Mouse (Mus musculus): ENCODE measurements around the gene Slc4a5. TPM values are rescaled to one million over a fixed set of nuclear protein-coding genes. Genes with fewer than 3 reads are reported as not detected.

The Slc4a5 gene
- polyA plus RNA-seq, 1 experiment from 2014 or later: 0.30 TPM

DNA sequence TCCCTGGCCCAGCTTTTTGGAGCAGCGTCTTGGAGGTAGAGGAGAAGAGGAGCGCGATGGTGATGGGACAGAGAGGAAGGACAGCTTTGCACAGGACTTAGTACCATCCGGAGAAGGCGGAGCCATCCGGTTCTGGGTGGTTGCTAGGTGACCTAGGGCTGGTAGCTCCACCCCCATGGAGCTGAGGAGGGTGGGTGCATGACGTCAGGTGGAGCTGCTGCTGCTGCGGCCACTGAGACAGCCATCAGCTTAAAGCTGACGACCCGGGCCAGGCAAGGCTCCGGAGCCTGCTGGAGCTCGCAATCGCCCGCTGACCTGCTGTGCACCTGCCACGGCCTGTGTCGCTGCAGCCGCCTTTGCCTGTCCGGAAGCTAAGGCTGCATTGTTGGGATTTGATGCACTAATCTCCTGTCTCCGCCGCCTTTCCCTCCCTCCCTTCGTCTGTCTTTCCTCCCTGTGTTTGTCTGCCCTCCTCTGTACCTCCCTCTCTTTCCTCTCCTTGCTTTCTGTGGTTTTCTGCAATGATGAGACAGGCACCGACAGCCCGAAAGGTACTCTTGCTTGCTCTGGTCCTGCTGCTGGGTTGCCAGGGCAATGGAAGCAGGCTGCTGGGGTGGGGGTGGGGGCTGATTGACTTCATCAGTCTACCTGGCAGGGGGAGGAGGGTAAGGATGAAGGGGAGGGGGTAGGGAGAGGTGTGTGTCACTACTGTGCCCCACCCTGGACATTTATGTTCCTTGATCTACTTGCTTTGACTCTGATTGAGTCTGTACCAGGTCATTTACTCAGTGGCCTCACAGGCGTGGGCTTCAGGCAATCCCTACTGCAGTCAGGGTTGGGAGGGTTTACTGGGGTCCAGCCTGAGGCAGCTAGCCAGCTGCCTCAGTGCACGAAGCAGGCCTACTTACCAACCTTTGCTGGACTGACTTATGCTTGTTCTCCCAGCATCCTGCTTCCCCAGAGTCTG is 33.5 kb upstream of the Slc4a5 start:
- Histone ChIP-seq H3K4me2 (ENCODE audit: low read depth, low read length) (peak overlapping the region; percentile 5; the same call in 1 of the 2 replicates), H3K4me1 (ENCODE audit: control insufficient read depth, insufficient read depth, low read length) (0 out of 2 replicates have a peak, but pooled peaks cover 6% of the 10 kb centered on the region), H3K27ac (ENCODE audit: low read length) (no peak overlapping the region), H3K9ac (ENCODE audit: low read length) (peak overlapping the region; percentile 25; the same call in 1 of the 2 replicates), H3K27me3 (ENCODE audit: control insufficient read depth, insufficient read depth, low read length) (no peaks in the 10 kb centered on the region), H3K9me3 (replicated peaks; ENCODE audit: control insufficient read depth, low read length) (no peaks in the 10 kb centered on the region), H3K36me3 (ENCODE audit: control insufficient read depth, insufficient read depth, low read length) (peaks cover 13% of the 10 kb centered on the region; the same call in 1 of the 2 replicates), H3K4me3 (replicated peaks; ENCODE audit: low read length) (no peak overlapping the region)
- peak; percentile 49; the same call in 1 of the 2 replicates for ATAC-seq (ENCODE audit: insufficient read depth, low FRiP score)
- 17% methylated on average over 25 of the region's 25 CpGs for WGBS

DNA sequence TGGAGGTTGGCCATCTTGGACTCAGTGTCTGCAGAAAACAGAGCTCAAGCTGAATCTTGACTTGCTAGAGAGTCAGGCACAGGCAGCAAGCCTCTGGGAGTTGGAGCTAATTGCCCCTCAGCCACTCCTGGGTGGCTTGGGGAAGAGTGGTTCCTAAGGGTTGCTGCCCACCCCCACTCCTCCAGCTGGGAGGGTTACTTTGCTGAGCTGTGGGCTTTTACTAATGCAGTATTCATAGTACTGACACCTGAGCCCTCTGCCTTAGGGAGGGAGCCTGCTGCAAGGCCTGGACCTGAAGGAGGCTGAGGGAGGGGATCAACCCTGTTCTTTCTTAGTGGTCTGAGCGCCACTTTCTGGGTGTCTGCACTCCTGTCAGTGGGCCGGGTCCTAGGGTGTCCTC is 32.7 kb upstream of the Slc4a5 start:
- 79% methylated on average over 2 of the region's 2 CpGs for WGBS
- ATAC-seq (ENCODE audit: insufficient read depth, low FRiP score): no peak
- no peak overlapping the region for H3K27ac ChIP-seq (ENCODE audit: low read length)
- no peak overlapping the region for H3K4me3 ChIP-seq (replicated peaks; ENCODE audit: low read length)
- no peaks in the 10 kb centered on the region for H3K9me3 ChIP-seq (replicated peaks; ENCODE audit: control insufficient read depth, low read length)
- peaks cover 20% of the 10 kb centered on the region; the same call in 1 of the 2 replicates for H3K36me3 ChIP-seq (ENCODE audit: control insufficient read depth, insufficient read depth, low read length)
- no peaks in the 10 kb centered on the region for H3K27me3 ChIP-seq (ENCODE audit: control insufficient read depth, insufficient read depth, low read length)
- H3K4me2 ChIP-seq (ENCODE audit: low read depth, low read length): no peak overlapping the region
- 0 out of 2 replicates have a peak, but pooled peaks cover 6% of the 10 kb centered on the region for H3K4me1 ChIP-seq (ENCODE audit: control insufficient read depth, insufficient read depth, low read length)
- H3K9ac ChIP-seq (ENCODE audit: low read length): no peak overlapping the region

DNA sequence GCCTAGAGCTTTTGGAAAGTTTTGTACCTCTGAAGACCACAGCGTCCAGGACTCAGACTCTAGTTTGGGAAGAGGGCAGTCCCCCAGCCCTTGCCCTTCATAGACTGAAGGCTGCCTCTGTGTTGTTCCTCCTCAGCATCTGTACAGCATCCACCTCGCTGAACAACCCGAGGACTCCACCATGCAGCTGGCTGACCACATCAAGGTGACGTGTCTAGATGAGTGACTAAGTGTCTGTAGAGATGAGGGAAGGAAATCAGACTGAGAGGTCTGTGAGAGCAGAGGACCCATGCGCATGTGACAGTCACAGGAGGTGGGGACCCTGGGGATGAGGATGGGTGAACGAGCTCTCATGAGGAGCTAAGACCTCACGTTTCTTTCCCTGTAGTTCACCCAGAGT is 26.1 kb upstream of the Slc4a5 start:
- Histone ChIP-seq H3K27me3 (ENCODE audit: control insufficient read depth, insufficient read depth, low read length) (no peaks in the 10 kb centered on the region), H3K4me2 (ENCODE audit: low read depth, low read length) (no peak overlapping the region), H3K9ac (ENCODE audit: low read length) (no peak overlapping the region), H3K4me1 (ENCODE audit: control insufficient read depth, insufficient read depth, low read length) (no peaks in the 10 kb centered on the region), H3K36me3 (ENCODE audit: control insufficient read depth, insufficient read depth, low read length) (peaks cover 49% of the 10 kb centered on the region), H3K4me3 (replicated peaks; ENCODE audit: low read length) (no peak overlapping the region), H3K27ac (ENCODE audit: low read length) (no peak overlapping the region), H3K9me3 (replicated peaks; ENCODE audit: control insufficient read depth, low read length) (no peaks in the 10 kb centered on the region)
- ATAC-seq (ENCODE audit: insufficient read depth, low FRiP score): no peak
- 92% methylated on average over 7 of the region's 7 CpGs for WGBS

DNA sequence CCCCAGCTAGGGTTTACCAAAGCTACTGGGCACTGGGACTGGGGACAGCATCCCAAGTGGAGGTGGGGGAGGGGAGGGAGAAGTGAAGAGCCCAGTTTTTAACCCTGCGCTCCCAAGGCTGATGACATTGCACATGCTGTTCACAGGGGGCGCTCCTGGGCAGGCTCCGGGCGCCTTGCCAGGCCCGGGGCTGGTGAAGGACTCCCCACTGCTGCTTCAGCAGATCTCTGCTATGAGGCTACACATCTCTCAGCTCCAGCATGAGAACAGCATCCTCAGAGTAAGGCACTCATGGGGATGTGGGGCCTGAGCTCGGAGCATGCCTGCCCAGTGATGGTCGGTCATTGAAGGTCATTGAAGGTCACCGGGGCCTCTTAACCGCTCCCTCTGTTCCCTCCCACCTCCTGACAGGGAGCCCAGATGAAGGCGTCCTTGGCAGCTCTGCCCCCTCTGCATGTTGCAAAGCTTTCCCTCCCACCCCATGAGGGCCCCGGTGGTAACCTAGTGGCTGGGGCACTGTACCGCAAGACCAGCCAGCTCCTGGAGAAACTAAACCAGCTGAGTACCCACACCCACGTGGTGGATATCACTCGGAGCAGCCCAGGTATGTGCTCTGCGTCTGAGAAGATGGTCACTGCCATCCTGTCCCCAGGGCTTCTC is 22.2 kb upstream of the Slc4a5 start:
- no peaks in the 10 kb centered on the region for H3K9me3 ChIP-seq (replicated peaks; ENCODE audit: control insufficient read depth, low read length)
- ATAC-seq (ENCODE audit: insufficient read depth, low FRiP score): no peak
- no peak overlapping the region for H3K9ac ChIP-seq (ENCODE audit: low read length)
- no peak overlapping the region for H3K4me3 ChIP-seq (replicated peaks; ENCODE audit: low read length)
- H3K27ac ChIP-seq (ENCODE audit: low read length): no peak overlapping the region
- no peaks in the 10 kb centered on the region for H3K4me1 ChIP-seq (ENCODE audit: control insufficient read depth, insufficient read depth, low read length)
- no peaks in the 10 kb centered on the region for H3K27me3 ChIP-seq (ENCODE audit: control insufficient read depth, insufficient read depth, low read length)
- H3K36me3 ChIP-seq (ENCODE audit: control insufficient read depth, insufficient read depth, low read length): peaks cover 30% of the 10 kb centered on the region
- WGBS: 57% methylated on average over 15 of the region's 15 CpGs
- H3K4me2 ChIP-seq (ENCODE audit: low read depth, low read length): no peak overlapping the region

- H3K27ac ChIP-seq (ENCODE audit: low read length): no peak overlapping the region
Observed at GRCm38 (mm10) chr6:83203320-83203719, 16.3 kb upstream of the Slc4a5 start.

DNA sequence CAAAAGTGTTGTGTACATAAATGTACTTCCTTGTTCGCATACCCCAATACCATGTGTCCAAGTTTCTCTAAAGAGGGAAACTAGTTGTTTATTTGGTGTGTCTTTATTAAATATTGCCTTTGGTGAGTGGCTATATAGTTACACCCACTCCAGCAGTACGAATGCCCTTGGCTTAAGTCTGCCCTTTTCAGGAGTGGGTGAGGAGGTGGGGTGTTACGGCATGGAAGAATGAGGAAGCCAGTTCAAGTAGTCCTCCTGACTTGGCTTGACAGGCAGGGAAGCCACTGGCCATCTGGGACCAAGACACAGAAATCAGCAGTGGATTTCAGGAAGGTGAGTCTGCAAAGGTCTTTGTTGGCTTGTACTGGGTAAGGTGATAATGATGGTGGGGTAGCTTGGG is 13.8 kb upstream of the Slc4a5 start:
- 82% methylated on average over 3 of the region's 3 CpGs for WGBS
- Histone ChIP-seq H3K9me3 (replicated peaks; ENCODE audit: control insufficient read depth, low read length) (no peaks in the 10 kb centered on the region), H3K36me3 (ENCODE audit: control insufficient read depth, insufficient read depth, low read length) (no peaks in the 10 kb centered on the region), H3K4me2 (ENCODE audit: low read depth, low read length) (no peak overlapping the region), H3K27me3 (ENCODE audit: control insufficient read depth, insufficient read depth, low read length) (no peaks in the 10 kb centered on the region), H3K4me1 (ENCODE audit: control insufficient read depth, insufficient read depth, low read length) (peaks cover 5% of the 10 kb centered on the region), H3K9ac (ENCODE audit: low read length) (0 out of 2 replicates have a peak overlapping the region, but pooled peaks have one; percentile 7), H3K4me3 (replicated peaks; ENCODE audit: low read length) (no peak overlapping the region), H3K27ac (ENCODE audit: low read length) (no peak overlapping the region)
- no peak for ATAC-seq (ENCODE audit: insufficient read depth, low FRiP score)

More at GRCm38 (mm10) chr6:83203320-83203719, 16.3 kb upstream of the Slc4a5 start:
- Histone ChIP-seq H3K9me3 (replicated peaks; ENCODE audit: control insufficient read depth, low read length) (no peaks in the 10 kb centered on the region), H3K27me3 (ENCODE audit: control insufficient read depth, insufficient read depth, low read length) (no peaks in the 10 kb centered on the region), H3K36me3 (ENCODE audit: control insufficient read depth, insufficient read depth, low read length) (peaks cover 8% of the 10 kb centered on the region; the same call in 1 of the 2 replicates), H3K4me3 (replicated peaks; ENCODE audit: low read length) (no peak overlapping the region), H3K4me2 (ENCODE audit: low read depth, low read length) (no peak overlapping the region), H3K4me1 (ENCODE audit: control insufficient read depth, insufficient read depth, low read length) (no peaks in the 10 kb centered on the region), H3K9ac (ENCODE audit: low read length) (no peak overlapping the region)
- 84% methylated on average over 4 of the region's 4 CpGs for WGBS
- ATAC-seq (ENCODE audit: insufficient read depth, low FRiP score): no peak

GRCm38 (mm10) chr6:83206321-83206720 is 13.3 kb upstream of the Slc4a5 start:
- no peaks in the 10 kb centered on the region for H3K9me3 ChIP-seq (replicated peaks; ENCODE audit: control insufficient read depth, low read length)
- H3K27me3 ChIP-seq (ENCODE audit: control insufficient read depth, insufficient read depth, low read length): no peaks in the 10 kb centered on the region
- no peaks in the 10 kb centered on the region for H3K36me3 ChIP-seq (ENCODE audit: control insufficient read depth, insufficient read depth, low read length)
- H3K9ac ChIP-seq (ENCODE audit: low read length): no peak overlapping the region
- no peak overlapping the region for H3K4me3 ChIP-seq (replicated peaks; ENCODE audit: low read length)
- 51% methylated on average over 11 of the region's 11 CpGs for WGBS
- H3K27ac ChIP-seq (ENCODE audit: low read length): no peak overlapping the region
- no peak overlapping the region for H3K4me2 ChIP-seq (ENCODE audit: low read depth, low read length)
- no peak for ATAC-seq (ENCODE audit: insufficient read depth, low FRiP score)
- H3K4me1 ChIP-seq (ENCODE audit: control insufficient read depth, insufficient read depth, low read length): peaks cover 5% of the 10 kb centered on the region

DNA sequence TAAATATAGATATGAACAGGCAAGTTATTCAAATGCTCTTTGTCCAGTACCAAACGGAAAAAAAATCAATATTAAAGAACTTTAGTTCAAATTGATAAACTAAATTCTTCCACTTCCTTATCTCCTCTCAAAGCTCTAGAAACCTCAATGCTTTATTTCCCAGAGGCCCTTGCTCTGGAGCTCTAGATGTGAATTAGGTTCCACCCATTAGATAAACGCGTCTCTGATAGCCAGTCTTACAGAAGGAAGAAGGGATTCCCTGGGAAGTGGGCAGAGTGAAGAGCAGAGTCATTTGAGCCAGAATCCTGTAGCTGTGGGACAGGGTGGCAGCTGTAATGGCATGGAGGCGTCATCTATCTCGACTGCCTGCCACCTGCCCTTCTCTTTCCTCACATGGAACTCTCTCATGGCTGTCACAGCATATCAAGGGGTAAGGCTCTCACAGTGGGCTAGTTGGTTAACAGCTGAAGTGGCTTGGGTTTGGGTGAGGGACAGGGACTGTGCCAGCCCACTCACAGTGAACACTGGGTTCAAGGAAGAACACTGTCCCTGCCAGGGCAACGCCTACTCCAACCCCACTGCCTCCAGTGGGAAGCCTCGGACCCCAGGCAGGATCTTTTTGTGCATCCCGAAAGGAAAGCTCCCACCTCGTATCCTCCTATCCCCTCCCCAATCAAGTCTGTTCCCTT is 12.1 kb upstream of the Slc4a5 start:
- 0 out of 2 replicates have a peak, but pooled peaks have one; percentile 14 for ATAC-seq (ENCODE audit: insufficient read depth, low FRiP score)
- Histone ChIP-seq H3K4me3 (replicated peaks; ENCODE audit: low read length) (no peak overlapping the region), H3K9me3 (replicated peaks; ENCODE audit: control insufficient read depth, low read length) (no peaks in the 10 kb centered on the region), H3K9ac (ENCODE audit: low read length) (no peak overlapping the region; the same call in 1 of the 2 replicates), H3K4me2 (ENCODE audit: low read depth, low read length) (no peak overlapping the region), H3K27ac (ENCODE audit: low read length) (peak overlapping the region; percentile 16), H3K27me3 (ENCODE audit: control insufficient read depth, insufficient read depth, low read length) (no peaks in the 10 kb centered on the region), H3K36me3 (ENCODE audit: control insufficient read depth, insufficient read depth, low read length) (no peaks in the 10 kb centered on the region), H3K4me1 (ENCODE audit: control insufficient read depth, insufficient read depth, low read length) (peaks cover 7% of the 10 kb centered on the region)
- 62% methylated on average over 9 of the region's 9 CpGs for WGBS

Data from stomach, embryonic 16.5 days (tissue).